Mouse (Mus musculus): ENCODE data around the gene 6820408C15Rik. TPM values are rescaled to one million over a fixed set of nuclear protein-coding genes. Genes with fewer than 3 reads are reported as not detected.

Gene 6820408C15Rik
- polyA plus RNA-seq (2015; fragmentation: Illumina TruSeq; extraction: RNeasy Lipid Tissue Mini Kit (QIAGEN cat#74804); ENCODE audit: insufficient read depth, low replicate concordance), result not detected

DNA sequence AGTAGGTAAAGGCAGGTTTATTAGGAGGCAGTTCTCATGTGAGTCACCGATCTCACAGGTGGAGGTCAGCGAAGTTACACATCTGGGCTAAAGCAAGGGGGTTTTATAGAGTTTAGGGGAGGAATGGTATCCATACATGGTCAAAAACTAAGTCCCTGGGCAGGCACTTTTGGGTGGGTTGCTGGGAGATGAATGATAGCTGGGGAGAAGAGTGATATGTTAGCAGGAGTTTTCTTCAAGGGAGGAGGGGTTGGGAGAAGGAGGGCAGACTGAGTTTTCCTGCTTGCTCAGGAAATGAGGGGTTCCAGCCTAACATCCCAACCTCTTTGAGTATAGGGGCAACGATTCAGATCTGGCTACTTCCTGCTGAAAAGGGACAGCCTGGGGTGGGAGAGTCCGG lies at the start of gene 6820408C15Rik:
TSS of gene 6820408C15Rik (plus strand) at position 301 of the 400 bp plus-strand sequence.

DNA sequence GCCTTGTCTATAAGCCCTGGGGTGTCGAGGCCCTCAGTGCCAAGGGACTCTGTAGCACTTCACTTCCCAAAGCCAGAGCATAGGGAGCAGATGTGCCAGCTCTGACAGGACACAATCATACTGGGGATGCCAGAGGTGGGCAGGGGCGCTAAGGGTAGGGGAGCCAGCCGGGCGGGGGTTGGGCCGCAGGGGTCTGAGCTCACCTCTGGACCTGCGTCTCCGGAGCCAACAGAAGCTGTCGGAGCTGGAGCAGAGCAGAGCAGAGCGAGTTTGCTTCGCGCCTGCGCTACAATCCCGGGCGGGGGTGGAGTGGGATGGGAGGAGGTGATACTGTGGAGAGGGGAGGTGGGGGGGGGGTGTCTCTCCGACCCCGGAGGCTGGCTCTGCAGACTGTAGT lies 39.0 kb upstream of the 6820408C15Rik start, which contains the start of gene Nrsn2:
TSS of gene Nrsn2 (minus strand) at position 294 of the 397 bp plus-strand sequence.

DNA sequence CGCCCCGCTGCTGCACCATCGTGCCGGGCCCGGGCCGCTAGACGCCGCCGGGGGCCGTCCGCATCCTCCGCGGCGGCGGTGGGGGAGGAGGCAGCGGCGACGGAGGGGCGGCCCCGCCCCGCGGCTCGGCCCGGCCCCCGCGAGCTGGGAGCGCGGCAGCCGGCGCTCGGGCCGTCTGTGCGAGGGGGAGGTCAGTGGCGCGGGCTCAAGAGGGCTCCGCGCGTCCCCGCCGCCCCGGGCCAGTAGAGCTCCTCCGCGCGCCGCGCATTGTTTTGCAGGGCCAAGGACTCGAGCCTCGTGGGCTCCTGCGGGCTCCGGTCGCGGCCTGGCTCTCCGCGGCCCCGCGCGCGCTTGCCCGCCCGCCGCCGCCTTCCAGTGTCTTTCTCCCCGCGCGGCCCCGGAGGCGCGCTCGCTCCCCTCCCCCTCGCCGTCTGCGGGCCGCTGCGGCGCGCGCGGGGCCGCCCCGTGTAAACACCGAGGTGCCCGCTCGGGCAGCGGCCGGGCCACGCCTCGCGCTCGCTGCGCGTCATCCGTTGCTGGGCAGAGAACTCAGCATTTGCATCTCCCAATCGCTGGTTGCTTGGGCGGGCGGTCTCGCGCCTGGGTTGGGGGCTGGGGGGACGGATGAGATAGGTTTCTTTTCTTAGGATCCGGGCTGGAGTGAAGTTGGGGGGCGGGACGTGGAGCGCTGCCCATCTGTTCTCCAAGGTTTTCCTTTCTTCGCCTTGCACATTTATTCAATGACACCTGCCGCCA lies 17.5 kb upstream of the 6820408C15Rik start, which contains the start of gene Sox12:
TSS of gene Sox12 (minus strand) at position 384 of the 756 bp plus-strand sequence.

DNA sequence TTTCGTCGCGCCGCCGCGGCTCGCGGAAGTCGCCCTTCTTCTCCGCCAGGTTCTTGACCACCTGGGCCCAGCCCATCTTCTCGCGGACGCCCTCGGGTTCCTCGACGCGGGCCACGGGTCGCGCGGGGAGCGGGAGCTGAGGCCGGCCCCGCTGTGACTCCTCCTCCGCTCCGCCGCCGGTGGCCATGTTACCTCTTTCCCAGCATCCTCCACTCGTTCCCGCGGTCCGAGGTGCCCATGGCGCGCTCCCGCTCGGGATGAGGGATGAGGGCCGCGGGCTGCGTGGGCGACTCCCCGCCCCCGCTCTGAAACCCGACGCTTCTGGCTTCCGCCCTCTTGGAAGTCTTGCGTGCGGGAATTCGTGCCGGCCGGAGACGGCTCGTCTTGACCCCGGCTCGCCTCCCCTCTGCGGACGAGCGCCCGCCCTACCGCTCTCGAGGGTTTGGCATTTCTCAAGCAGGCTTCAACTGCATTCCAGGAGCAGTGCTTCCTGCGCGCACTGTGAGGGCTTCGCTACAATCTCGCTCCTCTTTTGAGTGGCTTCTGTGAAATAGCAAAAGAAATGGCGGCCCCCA lies 709 bp upstream of the 6820408C15Rik start, which contains the start of gene Zcchc3:
TSS of gene Zcchc3 (minus strand) at position 437 of the 575 bp plus-strand sequence.

DNA sequence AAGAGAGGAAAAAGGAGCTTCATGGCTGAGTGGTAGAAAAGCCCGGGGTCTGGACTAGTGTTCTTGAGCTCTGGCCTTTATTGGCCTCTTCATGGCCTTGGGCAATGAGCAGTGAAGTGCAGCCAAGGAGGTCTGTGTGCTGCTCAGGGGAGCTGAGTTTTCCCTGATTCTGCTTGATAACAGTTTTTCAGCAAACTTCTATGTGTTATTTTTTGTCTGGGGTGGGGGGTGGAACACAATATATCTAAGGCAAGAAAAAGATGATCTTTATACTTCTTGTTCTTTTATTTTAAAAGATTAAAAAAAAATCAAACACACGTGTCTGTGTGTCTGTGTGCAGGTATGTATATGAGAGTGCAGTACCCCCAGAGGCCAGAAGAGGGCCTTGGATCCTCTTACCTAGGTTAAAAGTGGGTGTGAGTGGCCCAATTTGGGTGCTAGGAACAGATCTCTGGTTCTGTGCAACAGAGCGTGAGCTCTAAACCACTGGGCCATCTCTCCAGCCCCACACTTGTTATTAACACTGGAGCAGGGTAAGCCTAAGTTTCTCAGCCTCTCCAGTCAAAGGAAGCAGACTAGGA lies 49.3 kb downstream of the 6820408C15Rik start, which contains the start of gene Defb23:
TSS of gene Defb23 (minus strand) at position 51 of the 581 bp plus-strand sequence.

DNA sequence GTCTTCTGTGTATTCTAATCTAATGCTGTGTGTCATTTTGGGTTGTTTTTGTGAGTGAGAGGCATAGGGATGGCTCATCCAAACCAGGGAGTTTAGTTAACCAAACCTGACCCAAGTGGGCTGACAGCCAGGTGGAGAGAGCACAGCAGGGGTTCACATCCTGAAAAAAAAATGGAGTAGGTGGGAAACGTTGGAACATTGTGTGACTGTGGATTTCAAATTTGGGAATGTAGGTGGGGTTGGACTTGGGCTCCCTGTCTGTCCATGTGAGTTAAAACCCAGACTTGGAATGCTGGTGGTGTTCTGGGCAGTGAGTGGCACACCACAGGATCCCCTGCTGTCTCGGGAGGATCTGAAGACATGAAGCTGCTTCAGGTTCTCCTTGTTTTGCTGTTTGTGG lies 61.4 kb downstream of the 6820408C15Rik start, which contains the start of gene Defb20:
TSS of gene Defb20 (plus strand) at position 301 of the 400 bp plus-strand sequence.

DNA sequence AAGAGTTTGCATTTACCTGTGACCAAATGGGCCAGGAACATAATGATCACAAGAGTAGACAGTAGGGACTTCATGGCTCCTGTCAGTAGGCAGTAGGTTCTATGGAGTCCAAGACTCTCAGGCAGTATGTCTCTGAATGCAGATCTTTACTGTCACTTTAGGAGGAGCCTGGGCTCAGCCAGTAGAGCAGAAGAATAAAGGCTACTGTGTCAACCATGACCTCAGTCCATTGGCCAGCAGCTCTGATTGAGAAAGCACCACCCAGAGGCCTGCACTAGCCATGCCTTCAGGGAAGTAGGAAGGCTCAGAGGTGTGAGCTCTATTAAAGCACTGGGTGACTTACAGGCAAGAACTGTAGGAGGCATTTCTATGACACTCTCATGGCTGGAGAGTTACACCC lies 74.7 kb downstream of the 6820408C15Rik start, which contains the start of gene Defb22:
TSS of gene Defb22 (minus strand) at position 101 of the 400 bp plus-strand sequence.

Other genes starting within 250 kb of the 6820408C15Rik start
- 160 TPM for gene Csnk2a1, start 188.7 kb upstream of the 6820408C15Rik start, polyA plus RNA-seq (2015; fragmentation: Illumina TruSeq; extraction: RNeasy Lipid Tissue Mini Kit (QIAGEN cat#74804); ENCODE audit: insufficient read depth, low replicate concordance)
- gene Tbc1d20, start 121.8 kb upstream of the 6820408C15Rik start, polyA plus RNA-seq (2015; fragmentation: Illumina TruSeq; extraction: RNeasy Lipid Tissue Mini Kit (QIAGEN cat#74804); ENCODE audit: insufficient read depth, low replicate concordance), result 63.0 TPM
- gene Rbck1, start 82.9 kb upstream of the 6820408C15Rik start, polyA plus RNA-seq (2015; fragmentation: Illumina TruSeq; extraction: RNeasy Lipid Tissue Mini Kit (QIAGEN cat#74804); ENCODE audit: insufficient read depth, low replicate concordance), result 51.8 TPM
- 0.37 TPM for gene Trib3, start 71.6 kb upstream of the 6820408C15Rik start, polyA plus RNA-seq (2015; fragmentation: Illumina TruSeq; extraction: RNeasy Lipid Tissue Mini Kit (QIAGEN cat#74804); ENCODE audit: insufficient read depth, low replicate concordance)
- gene Nrsn2, start 38.9 kb upstream of the 6820408C15Rik start, polyA plus RNA-seq (2015; fragmentation: Illumina TruSeq; extraction: RNeasy Lipid Tissue Mini Kit (QIAGEN cat#74804); ENCODE audit: insufficient read depth, low replicate concordance), result not detected
- 1.0 TPM for gene Sox12, start 17.5 kb upstream of the 6820408C15Rik start, polyA plus RNA-seq (2015; fragmentation: Illumina TruSeq; extraction: RNeasy Lipid Tissue Mini Kit (QIAGEN cat#74804); ENCODE audit: insufficient read depth, low replicate concordance)
- 2.3 TPM for gene Zcchc3, start 560 bp upstream of the 6820408C15Rik start, polyA plus RNA-seq (2015; fragmentation: Illumina TruSeq; extraction: RNeasy Lipid Tissue Mini Kit (QIAGEN cat#74804); ENCODE audit: insufficient read depth, low replicate concordance)
- gene Defb23, start 49.0 kb downstream of the 6820408C15Rik start, polyA plus RNA-seq (2015; fragmentation: Illumina TruSeq; extraction: RNeasy Lipid Tissue Mini Kit (QIAGEN cat#74804); ENCODE audit: insufficient read depth, low replicate concordance), result not detected
- gene Defb20, start 61.5 kb downstream of the 6820408C15Rik start, polyA plus RNA-seq (2015; fragmentation: Illumina TruSeq; extraction: RNeasy Lipid Tissue Mini Kit (QIAGEN cat#74804); ENCODE audit: insufficient read depth, low replicate concordance), result not detected
- gene Defb22, start 74.6 kb downstream of the 6820408C15Rik start, polyA plus RNA-seq (2015; fragmentation: Illumina TruSeq; extraction: RNeasy Lipid Tissue Mini Kit (QIAGEN cat#74804); ENCODE audit: insufficient read depth, low replicate concordance), result not detected
- not detected for gene Defb26, start 96.1 kb downstream of the 6820408C15Rik start, polyA plus RNA-seq (2015; fragmentation: Illumina TruSeq; extraction: RNeasy Lipid Tissue Mini Kit (QIAGEN cat#74804); ENCODE audit: insufficient read depth, low replicate concordance)
- gene Defb28, start 102.7 kb downstream of the 6820408C15Rik start, polyA plus RNA-seq (2015; fragmentation: Illumina TruSeq; extraction: RNeasy Lipid Tissue Mini Kit (QIAGEN cat#74804); ENCODE audit: insufficient read depth, low replicate concordance), result not detected
- gene Defb29, start 124.5 kb downstream of the 6820408C15Rik start, polyA plus RNA-seq (2015; fragmentation: Illumina TruSeq; extraction: RNeasy Lipid Tissue Mini Kit (QIAGEN cat#74804); ENCODE audit: insufficient read depth, low replicate concordance), result not detected
- not detected for gene Gm17416, start 153.8 kb downstream of the 6820408C15Rik start, polyA plus RNA-seq (2015; fragmentation: Illumina TruSeq; extraction: RNeasy Lipid Tissue Mini Kit (QIAGEN cat#74804); ENCODE audit: insufficient read depth, low replicate concordance)
- gene Defb21, start 157.2 kb downstream of the 6820408C15Rik start, polyA plus RNA-seq (2015; fragmentation: Illumina TruSeq; extraction: RNeasy Lipid Tissue Mini Kit (QIAGEN cat#74804); ENCODE audit: insufficient read depth, low replicate concordance), result not detected
- gene Defb19, start 164.7 kb downstream of the 6820408C15Rik start, polyA plus RNA-seq (2015; fragmentation: Illumina TruSeq; extraction: RNeasy Lipid Tissue Mini Kit (QIAGEN cat#74804); ENCODE audit: insufficient read depth, low replicate concordance), result not detected
- not detected for gene Defb45, start 183.8 kb downstream of the 6820408C15Rik start, polyA plus RNA-seq (2015; fragmentation: Illumina TruSeq; extraction: RNeasy Lipid Tissue Mini Kit (QIAGEN cat#74804); ENCODE audit: insufficient read depth, low replicate concordance)
- not detected for gene Defb36, start 188.7 kb downstream of the 6820408C15Rik start, polyA plus RNA-seq (2015; fragmentation: Illumina TruSeq; extraction: RNeasy Lipid Tissue Mini Kit (QIAGEN cat#74804); ENCODE audit: insufficient read depth, low replicate concordance)
- gene Defb25, start 207.5 kb downstream of the 6820408C15Rik start, polyA plus RNA-seq (2015; fragmentation: Illumina TruSeq; extraction: RNeasy Lipid Tissue Mini Kit (QIAGEN cat#74804); ENCODE audit: insufficient read depth, low replicate concordance), result not detected
- gene Rem1, start 211.4 kb downstream of the 6820408C15Rik start, polyA plus RNA-seq (2015; fragmentation: Illumina TruSeq; extraction: RNeasy Lipid Tissue Mini Kit (QIAGEN cat#74804); ENCODE audit: insufficient read depth, low replicate concordance), result 3.6 TPM